Mouse (Mus musculus): ENCODE measurements around the gene Onecut3. TPM values are rescaled to one million over a fixed set of nuclear protein-coding genes. Genes with fewer than 3 reads are reported as not detected.
A peak's percentile ranks its signal among the peaks of the same experiment; 100 is the strongest.

Onecut3 gene
- polyA plus RNA-seq, 1 experiment from 2014 or later = not detected

DNA sequence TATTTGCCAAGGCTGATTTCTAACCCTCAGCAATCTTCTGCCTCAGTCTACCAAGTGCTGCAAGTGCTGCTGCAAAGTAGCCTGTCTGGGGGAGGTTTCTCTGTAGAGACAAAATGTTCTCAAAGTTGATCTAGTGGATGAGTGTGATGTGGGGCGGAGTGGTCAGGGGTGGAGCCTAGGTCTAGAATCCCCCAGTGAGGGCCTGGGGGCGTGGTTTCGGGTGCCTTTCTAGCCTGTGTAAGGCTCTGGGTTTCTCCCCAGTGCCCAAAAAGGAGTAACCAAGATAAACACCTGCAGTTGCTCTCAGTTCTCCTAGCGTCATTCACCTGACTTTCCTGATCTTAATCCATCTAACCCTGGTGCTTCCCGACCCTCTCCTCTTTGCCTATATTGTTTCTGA lies 13.6 kb upstream of the Onecut3 start:
- 41% methylated on average over 5 of the region's 5 CpGs for WGBS (ENCODE audit: missing documents)
- no peaks in the 10 kb centered on the region for H3K79me2 ChIP-seq (ENCODE audit: inconsistent target)
- no peaks in the 10 kb centered on the region for H3K36me3 ChIP-seq (ENCODE audit: inconsistent target)
- H3K27ac ChIP-seq = no peak overlapping the region
- H3K4me3 ChIP-seq (ENCODE audit: inconsistent target) = no peak overlapping the region

DNA sequence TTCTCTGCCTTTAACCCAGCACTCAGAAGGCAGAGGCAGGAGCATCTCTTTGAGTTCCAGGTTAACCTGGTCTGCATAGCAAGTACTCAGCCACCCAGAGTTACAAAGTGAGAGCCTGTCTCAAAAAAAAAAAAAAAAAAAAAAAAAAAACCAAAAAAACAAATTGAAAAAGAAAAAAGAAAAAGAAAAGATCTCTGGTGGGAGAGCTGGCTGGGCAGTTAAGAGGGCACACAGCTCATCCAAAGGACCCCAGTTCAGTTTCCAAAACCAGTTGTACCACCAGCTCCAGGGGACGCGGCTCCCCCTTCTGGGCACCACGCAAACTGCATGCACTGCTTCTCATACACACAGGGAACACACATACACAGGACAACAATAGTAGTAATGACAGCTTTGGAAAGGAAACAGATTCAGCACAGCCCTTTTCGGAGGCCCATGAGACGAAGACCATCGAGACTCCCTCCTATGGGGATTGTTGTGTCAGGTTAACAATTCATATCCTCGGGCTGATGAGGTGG lies 7.7 kb upstream of the Onecut3 start:
- Histone ChIP-seq H3K4me3 (ENCODE audit: inconsistent target) (no peak overlapping the region), H3K36me3 (ENCODE audit: inconsistent target) (no peaks in the 10 kb centered on the region), H3K27ac (no peak overlapping the region), H3K79me2 (ENCODE audit: inconsistent target) (no peaks in the 10 kb centered on the region)
- WGBS (ENCODE audit: missing documents) = 79% methylated on average over 7 of the region's 7 CpGs

DNA sequence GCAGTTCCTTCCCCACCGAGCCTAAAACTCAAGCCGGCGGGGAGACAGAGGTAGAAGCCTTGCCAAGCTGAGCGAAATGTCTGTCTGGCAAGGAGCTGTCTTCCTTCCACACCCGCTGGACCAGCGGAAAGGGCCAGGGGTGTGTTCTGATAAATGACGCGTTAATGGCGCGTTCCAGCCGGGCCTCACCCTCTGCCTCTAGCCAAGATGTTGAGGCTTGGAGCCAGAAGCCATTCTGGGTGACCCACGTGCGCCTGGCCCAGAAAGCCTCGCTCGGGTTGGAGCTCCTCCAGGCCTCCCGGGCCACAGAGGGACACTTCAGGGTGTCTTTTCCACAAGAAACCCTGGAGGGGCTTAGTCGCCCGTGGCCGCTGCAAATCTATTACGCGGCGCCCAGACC lies 4.6 kb upstream of the Onecut3 start:
- no peak overlapping the region for H3K27ac ChIP-seq
- WGBS (ENCODE audit: missing documents) = 4% methylated on average over 22 of the region's 22 CpGs
- H3K79me2 ChIP-seq (ENCODE audit: inconsistent target) = no peaks in the 10 kb centered on the region
- no peaks in the 10 kb centered on the region for H3K36me3 ChIP-seq (ENCODE audit: inconsistent target)
- H3K4me3 ChIP-seq (ENCODE audit: inconsistent target) = no peak overlapping the region

DNA sequence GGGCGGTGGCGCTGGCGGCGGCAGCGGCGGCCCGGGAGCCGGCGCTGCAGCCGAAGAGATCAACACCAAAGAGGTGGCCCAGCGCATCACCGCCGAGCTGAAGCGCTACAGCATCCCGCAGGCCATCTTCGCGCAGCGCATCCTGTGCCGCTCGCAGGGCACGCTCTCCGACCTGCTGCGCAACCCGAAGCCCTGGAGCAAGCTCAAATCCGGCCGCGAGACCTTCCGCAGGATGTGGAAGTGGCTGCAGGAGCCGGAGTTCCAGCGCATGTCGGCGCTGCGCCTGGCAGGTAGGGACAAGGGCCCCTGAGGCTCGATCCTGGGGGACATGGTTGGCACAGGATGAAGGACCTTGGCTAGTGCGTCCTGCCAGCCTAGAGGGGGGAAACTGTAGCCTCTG lies 1.3 kb downstream of the Onecut3 start:
- Histone ChIP-seq H3K79me2 (ENCODE audit: inconsistent target) (no peaks in the 10 kb centered on the region), H3K4me3 (ENCODE audit: inconsistent target) (no peak overlapping the region), H3K36me3 (ENCODE audit: inconsistent target) (no peaks in the 10 kb centered on the region), H3K27ac (no peak overlapping the region)
- WGBS (ENCODE audit: missing documents) = 1% methylated on average over 33 of the region's 35 CpGs

DNA sequence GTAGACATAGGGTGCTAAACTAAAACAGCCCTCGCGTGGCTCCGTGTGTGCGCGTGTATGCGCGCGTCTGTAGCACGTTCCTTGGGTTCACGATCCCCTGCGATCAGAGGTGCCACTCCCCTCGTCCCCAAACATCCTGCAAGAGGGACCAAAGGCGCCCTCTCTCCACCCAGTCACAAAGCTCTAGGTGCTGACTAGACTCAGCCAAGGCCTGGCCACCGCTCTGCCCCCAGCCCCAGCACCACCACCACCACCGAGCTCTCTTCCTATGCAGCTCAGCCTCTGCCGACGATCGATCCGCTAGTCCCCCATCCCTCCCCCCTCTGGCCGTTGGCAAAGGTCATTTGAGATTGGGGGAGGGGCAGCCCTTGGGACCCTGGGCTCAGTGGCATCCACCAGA lies 1.8 kb downstream of the Onecut3 start:
- no peaks in the 10 kb centered on the region for H3K36me3 ChIP-seq (ENCODE audit: inconsistent target)
- no peak overlapping the region for H3K27ac ChIP-seq
- no peaks in the 10 kb centered on the region for H3K79me2 ChIP-seq (ENCODE audit: inconsistent target)
- WGBS (ENCODE audit: missing documents) = 2% methylated on average over 18 of the region's 20 CpGs
- no peak overlapping the region for H3K4me3 ChIP-seq (ENCODE audit: inconsistent target)

DNA sequence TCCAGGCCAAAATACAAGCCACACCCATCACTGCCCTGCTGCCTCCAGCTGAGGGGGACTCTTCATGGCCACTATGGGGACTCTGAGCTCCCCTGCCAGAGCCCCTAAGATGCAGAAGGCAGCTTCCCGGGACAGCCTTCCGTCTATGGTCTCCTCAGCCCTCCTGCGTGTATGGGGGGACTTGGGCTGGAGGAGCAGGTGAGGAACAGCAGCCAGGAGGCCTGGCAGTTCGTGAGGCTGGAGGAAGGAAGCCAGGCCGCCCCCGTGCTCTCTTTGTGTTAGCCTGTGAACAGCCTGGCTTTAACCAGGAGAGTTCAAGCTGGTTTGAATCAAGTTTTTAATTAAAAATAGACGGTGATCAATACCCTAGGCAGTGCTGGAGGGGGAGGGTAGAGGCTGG lies 7.7 kb downstream of the Onecut3 start:
- H3K27ac ChIP-seq = no peak overlapping the region
- WGBS (ENCODE audit: missing documents) = 0% methylated on average over 7 of the region's 7 CpGs
- H3K4me3 ChIP-seq (ENCODE audit: inconsistent target) = no peak overlapping the region
- no peaks in the 10 kb centered on the region for H3K79me2 ChIP-seq (ENCODE audit: inconsistent target)
- no peaks in the 10 kb centered on the region for H3K36me3 ChIP-seq (ENCODE audit: inconsistent target)

DNA sequence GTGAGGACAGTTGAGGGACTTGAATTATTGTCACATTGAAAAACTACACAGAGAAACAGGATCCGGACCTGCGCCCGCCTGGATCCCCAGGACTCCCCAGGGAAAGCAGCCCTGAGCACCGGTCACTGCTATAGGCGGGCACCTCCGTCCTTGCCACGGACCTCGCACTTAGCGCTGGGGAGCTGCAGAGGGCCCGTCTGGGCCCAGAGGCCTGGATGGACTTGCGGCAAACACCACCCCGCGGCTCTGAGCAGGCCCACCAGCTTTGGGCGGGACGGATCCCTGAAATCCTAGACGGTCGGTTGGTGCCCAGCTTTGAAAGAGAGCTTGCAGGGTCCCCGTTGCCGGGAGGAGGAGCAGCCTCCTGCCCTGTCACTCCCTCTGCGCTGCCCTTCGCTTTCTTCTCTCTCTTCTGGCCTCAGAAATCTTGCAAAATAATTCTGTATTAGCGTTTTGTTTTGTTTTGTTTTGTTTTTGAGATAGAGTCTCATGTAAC lies 8.2 kb downstream of the Onecut3 start:
- Histone ChIP-seq H3K4me3 (ENCODE audit: inconsistent target) (no peak overlapping the region), H3K36me3 (ENCODE audit: inconsistent target) (no peaks in the 10 kb centered on the region), H3K79me2 (ENCODE audit: inconsistent target) (no peaks in the 10 kb centered on the region), H3K27ac (no peak overlapping the region)
- 12% methylated on average over 21 of the region's 22 CpGs for WGBS (ENCODE audit: missing documents)

DNA sequence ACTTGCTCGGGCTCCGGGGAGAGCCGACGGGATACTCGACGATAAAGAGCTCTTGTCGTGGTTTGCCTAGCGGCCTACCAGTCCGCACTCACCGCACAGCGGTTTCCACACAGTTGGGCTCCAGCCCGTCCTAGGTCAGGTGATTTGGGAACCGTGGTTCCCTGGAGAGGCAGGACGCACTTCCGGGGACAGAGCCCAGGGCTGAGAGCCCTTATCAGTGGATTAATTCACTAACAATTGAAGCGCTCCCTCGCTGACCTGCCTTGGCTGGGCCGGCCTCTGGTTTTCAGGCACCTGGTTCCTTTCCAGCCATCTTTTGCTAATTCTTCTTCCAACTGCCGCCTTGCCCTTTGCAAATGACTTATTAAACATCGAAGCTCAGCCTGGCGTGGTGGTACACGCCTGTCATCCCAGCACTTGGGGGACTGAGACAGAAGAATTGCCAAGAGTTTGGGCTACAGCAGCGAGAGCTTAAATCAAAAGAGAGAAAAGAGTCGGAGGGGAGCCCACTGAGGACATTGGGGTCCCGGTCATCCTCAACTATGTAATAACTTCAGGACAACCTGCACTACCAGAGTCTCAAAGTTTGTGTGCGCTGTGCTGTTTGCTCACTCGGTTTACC lies 9.1 kb downstream of the Onecut3 start:
- Histone ChIP-seq H3K4me3 (ENCODE audit: inconsistent target) (no peak overlapping the region), H3K79me2 (ENCODE audit: inconsistent target) (no peaks in the 10 kb centered on the region), H3K36me3 (ENCODE audit: inconsistent target) (no peaks in the 10 kb centered on the region), H3K27ac (no peak overlapping the region)
- 9% methylated on average over 27 of the region's 27 CpGs for WGBS (ENCODE audit: missing documents)

DNA sequence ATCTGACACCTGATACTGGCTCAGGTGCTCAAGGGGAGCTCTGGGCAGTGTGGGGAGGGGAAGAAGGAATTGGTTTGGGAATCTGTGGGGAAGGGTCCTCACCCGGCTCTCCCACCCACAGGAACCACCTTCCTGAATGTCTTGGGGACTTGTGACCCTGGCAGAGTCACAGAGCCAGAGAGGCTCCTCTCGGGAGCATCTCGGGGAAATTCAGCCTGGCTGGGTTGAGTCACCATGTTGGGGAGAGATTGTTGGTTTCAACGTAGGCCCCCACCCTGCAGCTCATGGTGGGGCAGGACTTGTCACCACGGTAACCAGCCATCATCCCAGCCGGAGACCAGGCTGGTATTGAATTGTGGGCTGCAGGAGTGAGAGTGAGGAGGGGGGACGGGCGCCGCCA lies 10.1 kb downstream of the Onecut3 start:
- H3K4me3 ChIP-seq (ENCODE audit: inconsistent target) = no peak overlapping the region
- H3K36me3 ChIP-seq (ENCODE audit: inconsistent target) = no peaks in the 10 kb centered on the region
- no peak overlapping the region for H3K27ac ChIP-seq
- no peaks in the 10 kb centered on the region for H3K79me2 ChIP-seq (ENCODE audit: inconsistent target)
- 8% methylated on average over 9 of the region's 9 CpGs for WGBS (ENCODE audit: missing documents)

DNA sequence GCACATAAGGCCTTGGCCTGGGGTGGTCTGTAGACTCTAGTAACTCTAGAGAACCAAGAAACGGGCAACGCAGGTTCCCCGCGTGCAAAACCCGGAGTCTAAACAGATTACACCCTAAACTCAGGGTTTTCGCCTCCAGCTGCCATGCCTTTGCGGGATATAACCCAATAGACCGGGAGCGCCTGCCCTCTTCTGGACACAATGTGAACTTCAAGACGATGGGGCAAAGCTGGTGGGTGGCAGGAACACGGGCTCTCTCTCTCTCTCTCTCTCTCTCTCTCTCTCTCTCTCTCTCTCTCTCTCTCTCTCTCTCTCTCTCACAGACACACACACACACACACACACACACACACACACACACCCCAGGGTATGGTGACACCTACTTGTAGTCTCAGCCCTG lies 11.6 kb downstream of the Onecut3 start:
- Histone ChIP-seq H3K4me3 (ENCODE audit: inconsistent target) (no peak overlapping the region), H3K27ac (no peak overlapping the region), H3K36me3 (ENCODE audit: inconsistent target) (no peaks in the 10 kb centered on the region), H3K79me2 (ENCODE audit: inconsistent target) (no peaks in the 10 kb centered on the region)
- 0% methylated on average over 8 of the region's 11 CpGs for WGBS (ENCODE audit: missing documents)

DNA sequence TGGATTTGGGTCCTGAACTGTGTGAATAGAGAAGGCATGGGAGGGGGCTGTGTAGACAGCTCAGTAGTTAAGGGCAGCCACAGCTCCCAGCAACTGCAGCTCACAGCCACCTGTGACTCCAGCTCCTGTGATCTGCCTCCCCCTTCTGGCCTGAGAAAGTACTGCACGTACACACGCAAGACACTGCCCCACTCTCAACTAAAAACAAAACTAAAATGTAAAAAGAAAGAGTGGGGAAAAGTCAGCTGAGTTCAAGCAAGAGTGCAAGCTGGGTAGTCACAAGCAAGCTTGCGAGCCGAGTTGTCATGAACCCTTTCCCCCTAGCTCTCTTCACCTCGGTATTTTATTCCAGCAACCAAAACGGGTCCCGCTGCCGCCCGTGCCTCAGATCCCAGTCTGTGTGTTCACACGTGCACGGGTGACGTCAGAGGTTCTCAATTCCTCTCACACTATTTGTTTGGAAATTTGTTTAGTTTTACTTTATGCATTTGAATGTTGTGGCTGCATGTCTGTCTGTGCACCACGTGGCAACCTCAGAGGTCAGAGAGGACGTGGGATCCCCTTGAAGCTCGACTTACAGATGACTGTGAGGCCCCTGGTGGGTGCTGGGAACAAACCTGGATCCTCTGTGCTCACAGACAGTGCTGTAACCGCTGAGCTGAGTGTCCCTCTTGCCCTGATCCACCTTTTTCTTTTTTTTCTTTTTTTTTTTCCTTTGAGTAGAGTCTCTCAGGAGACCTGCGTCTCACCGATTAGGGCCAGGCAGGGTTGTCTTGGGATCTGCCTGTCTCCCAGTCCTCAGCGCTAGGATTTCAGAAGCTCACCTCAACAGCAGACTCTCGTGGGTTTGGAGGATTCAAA lies 15.0 kb downstream of the Onecut3 start:
- Histone ChIP-seq H3K36me3 (ENCODE audit: inconsistent target) (no peaks in the 10 kb centered on the region), H3K27ac (no peak overlapping the region), H3K79me2 (ENCODE audit: inconsistent target) (no peaks in the 10 kb centered on the region), H3K4me3 (ENCODE audit: inconsistent target) (peak overlapping the region; percentile 23)
- 9% methylated on average over 20 of the region's 20 CpGs for WGBS (ENCODE audit: missing documents)

DNA sequence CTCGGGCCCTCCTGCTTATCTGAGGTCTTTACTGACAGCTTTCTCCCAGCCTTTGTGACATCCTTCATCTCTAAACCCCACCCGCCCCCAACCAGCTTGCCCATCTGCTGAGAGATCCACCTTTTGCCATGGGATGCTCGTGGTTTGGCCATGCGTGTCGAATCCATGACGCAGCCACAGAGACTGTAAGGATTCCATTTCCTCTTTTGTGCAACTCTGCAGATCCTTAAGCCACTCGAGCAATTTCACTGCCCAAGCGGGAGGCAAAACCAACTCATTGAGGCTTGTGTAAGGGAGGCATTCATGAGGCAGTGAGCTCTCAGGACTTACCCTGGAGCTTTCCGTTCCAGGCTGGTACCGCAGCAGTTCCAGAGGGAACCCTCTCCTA lies 15.6 kb downstream of the Onecut3 start:
- Histone ChIP-seq H3K4me3 (ENCODE audit: inconsistent target) (no peak overlapping the region), H3K36me3 (ENCODE audit: inconsistent target) (no peaks in the 10 kb centered on the region), H3K27ac (no peak overlapping the region), H3K79me2 (ENCODE audit: inconsistent target) (no peaks in the 10 kb centered on the region)
- 23% methylated on average over 10 of the region's 10 CpGs for WGBS (ENCODE audit: missing documents)

DNA sequence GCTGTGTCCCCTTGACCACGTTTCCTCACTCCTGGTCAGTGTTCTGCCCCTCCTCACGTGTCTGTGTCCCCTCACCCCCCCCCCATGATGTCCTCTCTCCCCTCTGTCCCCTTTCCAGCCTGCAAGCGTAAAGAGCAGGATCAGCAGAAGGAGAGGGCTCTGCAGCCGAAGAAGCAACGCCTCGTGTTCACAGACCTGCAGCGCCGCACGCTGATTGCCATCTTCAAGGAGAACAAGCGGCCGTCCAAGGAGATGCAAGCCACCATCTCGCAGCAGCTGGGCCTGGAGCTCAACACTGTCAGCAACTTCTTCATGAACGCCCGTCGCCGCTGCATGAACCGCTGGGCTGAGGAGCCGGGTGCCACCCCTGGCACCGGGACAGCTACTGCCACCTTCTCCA lies 19.1 kb downstream of the Onecut3 start:
- Histone ChIP-seq H3K4me3 (ENCODE audit: inconsistent target) (no peak overlapping the region), H3K27ac (no peak overlapping the region), H3K36me3 (ENCODE audit: inconsistent target) (no peaks in the 10 kb centered on the region), H3K79me2 (ENCODE audit: inconsistent target) (no peaks in the 10 kb centered on the region)
- WGBS (ENCODE audit: missing documents) = 17% methylated on average over 19 of the region's 19 CpGs

DNA sequence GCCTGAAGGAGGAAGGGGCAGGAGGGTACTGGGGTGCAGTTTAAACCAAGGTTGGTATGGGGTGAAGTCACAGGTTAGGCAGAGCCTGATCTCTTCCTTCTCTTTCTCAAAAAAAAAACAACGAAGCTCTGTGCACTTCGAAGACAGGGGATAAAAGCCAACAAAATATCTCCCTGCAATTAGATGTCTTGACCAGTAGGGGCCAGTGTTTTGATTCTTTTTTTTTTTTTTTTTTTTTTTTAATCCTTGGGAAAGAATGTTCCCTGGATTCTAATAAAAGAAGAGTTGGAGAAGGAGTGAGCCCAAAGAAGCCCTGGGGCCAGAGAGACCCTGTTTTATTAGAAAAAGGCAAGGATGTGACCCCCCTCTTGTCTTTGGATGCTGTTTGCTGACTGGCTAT lies 24.7 kb downstream of the Onecut3 start:
- Histone ChIP-seq H3K27ac (no peak overlapping the region), H3K4me3 (ENCODE audit: inconsistent target) (no peak overlapping the region), H3K36me3 (ENCODE audit: inconsistent target) (no peaks in the 10 kb centered on the region), H3K79me2 (ENCODE audit: inconsistent target) (no peaks in the 10 kb centered on the region)
- WGBS (ENCODE audit: missing documents) = 72% methylated on average over 2 of the region's 2 CpGs

DNA sequence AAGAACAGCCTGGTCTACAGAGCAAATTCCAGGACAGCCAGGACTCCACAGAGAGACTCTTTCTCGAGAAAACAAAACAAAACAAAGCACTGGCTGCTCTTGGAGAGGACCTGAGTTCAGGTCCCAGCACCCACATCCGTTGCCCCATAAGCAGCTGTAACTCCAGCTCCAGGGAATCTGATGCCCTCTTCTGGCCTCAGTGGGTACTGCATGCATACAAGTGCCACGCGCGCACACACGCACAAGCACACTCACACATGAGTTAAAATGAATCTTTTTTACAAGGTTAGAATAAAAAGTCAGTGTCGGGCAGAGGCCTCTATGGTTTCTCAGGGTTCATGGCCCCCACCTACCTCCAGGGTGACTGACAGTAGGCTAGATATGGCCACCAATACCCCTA lies 28.7 kb downstream of the Onecut3 start:
- Histone ChIP-seq H3K27ac (no peak overlapping the region), H3K79me2 (ENCODE audit: inconsistent target) (no peaks in the 10 kb centered on the region), H3K36me3 (ENCODE audit: inconsistent target) (no peaks in the 10 kb centered on the region), H3K4me3 (ENCODE audit: inconsistent target) (no peak overlapping the region)
- WGBS (ENCODE audit: missing documents) = 95% methylated on average over 7 of the region's 7 CpGs
